Mouse (Mus musculus): ENCODE results near the gene U2af1.

- TF ChIP-seq MYC (IDR thresholded peaks at IDR 0.05; ENCODE audit: low read depth, low read length) (no peak), POLR2A (IDR thresholded peaks at IDR 0.05; ENCODE audit: control insufficient read depth in 1 of 2, insufficient read depth in 1 of 2, low read depth in 1 of 2, low read length in 2 of 2, poor library complexity in 1 of 2) (no peak), RCOR1 (IDR thresholded peaks at IDR 0.05; ENCODE audit: low read depth, low read length) (no peak), KAT2A (conservative IDR thresholded peaks at IDR 0.05; ENCODE audit: low read depth, low read length) (no peak), TCF12 (IDR thresholded peaks at IDR 0.05; ENCODE audit: low read depth, low read length) (no peak)
Measured at GRCm38 (mm10) chr17:31631081-31631800, 27.5 kb downstream of the U2af1 start.

All from MEL (cell line).